Mouse (Mus musculus): ENCODE results near the gene Pmpcb. TPM values are rescaled to one million over a fixed set of nuclear protein-coding genes. Genes with fewer than 3 reads are reported as not detected.
A peak's percentile ranks its signal among the peaks of the same experiment; 100 is the strongest.

Gene Pmpcb
- total RNA-seq, 1 experiment from 2014 or later: 96.5 TPM

- ATAC-seq (replicated peaks in 1 of 2; ENCODE audit: insufficient read depth in 1 of 2, low FRiP score in 2 of 2, low TSS enrichment in 1 of 2, low read depth in 1 of 2, poor library complexity in 2 of 2, severe bottlenecking in 2 of 2): peak; percentile 65 to 72
Measured at GRCm38 (mm10) chr5:21785053-21785452, 48.1 kb downstream of the Pmpcb start, which contains the start of the genes Dnajc2 and Psmc2. Dnajc2 (minus strand) TSS chr5:21785251. Psmc2 (plus strand) TSS chr5:21785283.

GRCm38 (mm10) chr5:21785776-21786175, 48.8 kb downstream of the Pmpcb start:
- no peak for ATAC-seq (replicated peaks in 1 of 2; ENCODE audit: insufficient read depth in 1 of 2, low FRiP score in 2 of 2, low TSS enrichment in 1 of 2, low read depth in 1 of 2, poor library complexity in 2 of 2, severe bottlenecking in 2 of 2)

GRCm38 (mm10) chr5:21786258-21787185, 49.6 kb downstream of the Pmpcb start:
- ATAC-seq (replicated peaks in 1 of 2; ENCODE audit: insufficient read depth in 1 of 2, low FRiP score in 2 of 2, low TSS enrichment in 1 of 2, low read depth in 1 of 2, poor library complexity in 2 of 2, severe bottlenecking in 2 of 2): peak; percentile 86 to 87

GRCm38 (mm10) chr5:21787186-21788105, 50.5 kb downstream of the Pmpcb start:
- no peak for ATAC-seq (replicated peaks in 1 of 2; ENCODE audit: insufficient read depth in 1 of 2, low FRiP score in 2 of 2, low TSS enrichment in 1 of 2, low read depth in 1 of 2, poor library complexity in 2 of 2, severe bottlenecking in 2 of 2)

- ATAC-seq (replicated peaks in 1 of 2; ENCODE audit: insufficient read depth in 1 of 2, low FRiP score in 2 of 2, low TSS enrichment in 1 of 2, low read depth in 1 of 2, poor library complexity in 2 of 2, severe bottlenecking in 2 of 2): no peak
Measured at GRCm38 (mm10) chr5:21789061-21789460, 52.1 kb downstream of the Pmpcb start.

- ATAC-seq (replicated peaks in 1 of 2; ENCODE audit: insufficient read depth in 1 of 2, low FRiP score in 2 of 2, low TSS enrichment in 1 of 2, low read depth in 1 of 2, poor library complexity in 2 of 2, severe bottlenecking in 2 of 2): no peak
Measured at GRCm38 (mm10) chr5:21792166-21792565, 55.2 kb downstream of the Pmpcb start.

GRCm38 (mm10) chr5:21802907-21803306, 66.0 kb downstream of the Pmpcb start:
- no peak for ATAC-seq (replicated peaks in 1 of 2; ENCODE audit: insufficient read depth in 1 of 2, low FRiP score in 2 of 2, low TSS enrichment in 1 of 2, low read depth in 1 of 2, poor library complexity in 2 of 2, severe bottlenecking in 2 of 2)

GRCm38 (mm10) chr5:21803691-21804188, 66.8 kb downstream of the Pmpcb start:
- ATAC-seq (replicated peaks in 1 of 2; ENCODE audit: insufficient read depth in 1 of 2, low FRiP score in 2 of 2, low TSS enrichment in 1 of 2, low read depth in 1 of 2, poor library complexity in 2 of 2, severe bottlenecking in 2 of 2): no peak

- ATAC-seq (replicated peaks in 1 of 2; ENCODE audit: insufficient read depth in 1 of 2, low FRiP score in 2 of 2, low TSS enrichment in 1 of 2, low read depth in 1 of 2, poor library complexity in 2 of 2, severe bottlenecking in 2 of 2): no peak
Measured at GRCm38 (mm10) chr5:21804837-21805236, 67.9 kb downstream of the Pmpcb start.

Other genes starting within 250 kb of the Pmpcb start
- gene Lrrc17, start 193.6 kb upstream of the Pmpcb start, total RNA-seq (2017): not detected in 2 replicates
- 0.56 TPM in 1 of 2 replicates, not detected in the other for gene Fbxl13, start 91.5 kb upstream of the Pmpcb start, total RNA-seq (2017)
- gene Armc10, start 91.3 kb upstream of the Pmpcb start, total RNA-seq (2017): 77.6 and 103 TPM in 2 replicates
- 1.6 TPM in 2 replicates for gene Napepld, start 35.7 kb upstream of the Pmpcb start, total RNA-seq (2017)
- 149 and 210 TPM in 2 replicates for gene Dnajc2, start 48.1 kb downstream of the Pmpcb start, total RNA-seq (2017)
- gene Psmc2, start 48.1 kb downstream of the Pmpcb start, total RNA-seq (2017): 75.9 and 87.3 TPM in 2 replicates
- not detected in 2 replicates for gene Slc26a5, start 128.5 kb downstream of the Pmpcb start, total RNA-seq (2017)

Data from hematopoietic stem cell, adult 5-6 weeks (primary cell).